Mouse (Mus musculus) lung, postnatal 36 days (tissue): Measurements from ENCODE around the gene Csf2rb.
"Not testable (repeated sequence)": the region's sequence is repeated elsewhere in the genome, so short reads cannot be mapped to it uniquely, and the experiment has no call there.

Source experiments
- DNase-seq: peaks from one replicate; pipeline ENCODE4 v3.0.0; 2022; ENCODE audit warnings: mixed read lengths

Csf2rb gene

GRCm38 (mm10) chr15:78327753-78328341 lies 2.3 kb downstream of the Csf2rb start:
- DNase-seq: not testable (repeated sequence)

DNA sequence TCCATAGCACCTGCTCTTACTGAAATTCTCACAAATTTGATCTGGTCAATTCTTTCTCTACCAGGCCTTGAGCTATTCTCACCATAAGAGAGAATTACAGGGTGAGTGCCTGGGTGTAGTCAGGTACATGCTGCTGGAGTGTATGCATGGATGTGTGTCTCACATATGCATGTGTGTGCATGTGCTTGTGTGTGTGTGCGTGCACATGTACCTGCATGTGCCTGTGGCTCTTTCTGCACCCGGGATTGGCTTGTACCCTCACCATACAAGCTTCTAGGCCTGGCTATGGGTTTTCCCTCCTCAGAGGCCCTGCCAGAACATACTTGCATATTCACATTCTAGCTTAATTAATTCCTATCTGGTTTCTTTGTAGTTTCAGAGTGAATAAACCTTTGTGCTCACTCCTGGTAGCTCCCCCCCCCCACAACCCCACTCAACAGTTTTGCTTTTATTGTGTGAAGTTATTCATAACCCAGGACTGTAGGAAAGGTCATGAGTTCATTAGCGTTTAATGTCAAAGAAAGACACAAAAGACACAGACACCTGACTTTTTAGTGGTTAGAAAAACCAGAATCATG lies 3.1 kb downstream of the Csf2rb start:
- no peak for DNase-seq

GRCm38 (mm10) chr15:78329972-78330371 lies 4.4 kb downstream of the Csf2rb start:
- DNase-seq: not testable (repeated sequence)

GRCm38 (mm10) chr15:78330706-78331105 lies 5.2 kb downstream of the Csf2rb start:
- DNase-seq: no peak

DNA sequence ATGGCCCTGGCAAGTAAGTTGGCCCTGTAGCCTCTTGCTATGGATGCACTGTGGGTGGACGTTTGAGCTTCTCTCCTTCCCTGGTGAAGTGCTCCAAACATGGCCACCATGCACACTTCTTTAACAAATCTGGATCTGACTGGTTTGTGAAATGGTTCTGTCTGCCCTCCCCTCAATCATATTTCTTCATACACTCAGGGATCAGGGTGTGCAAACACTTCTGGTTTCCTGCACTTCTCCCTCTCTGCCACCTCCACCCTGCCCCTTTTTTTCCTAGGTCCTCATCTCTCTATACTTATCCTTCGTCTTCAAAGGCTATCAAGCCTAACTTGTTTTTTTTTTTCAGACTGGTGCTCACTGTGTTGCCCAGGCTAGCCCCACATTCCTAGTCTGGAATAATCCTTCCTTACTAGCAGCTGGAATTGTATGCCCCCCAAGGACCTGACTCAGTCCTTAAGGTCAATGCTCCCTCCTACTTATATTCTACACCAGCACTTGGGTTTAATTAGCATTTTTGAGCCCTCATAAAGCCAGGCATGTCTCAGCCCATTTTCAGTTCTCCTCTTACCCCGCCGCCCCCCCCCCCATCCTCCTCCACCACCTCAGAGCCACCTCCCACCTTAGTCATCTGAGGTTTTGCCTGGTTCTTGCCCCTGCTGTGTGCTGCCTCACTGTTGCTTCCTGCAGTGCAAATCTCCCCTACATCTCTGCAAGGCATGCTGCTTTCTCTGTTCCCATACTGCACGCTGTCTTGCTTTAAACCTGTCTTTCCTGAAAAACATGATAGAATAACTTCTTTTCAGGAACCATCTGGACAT lies 6.2 kb downstream of the Csf2rb start:
- peak; percentile 47 for DNase-seq

GRCm38 (mm10) chr15:78332981-78333380 lies 7.4 kb downstream of the Csf2rb start:
- no peak for DNase-seq

GRCm38 (mm10) chr15:78334380-78334779 lies 8.8 kb downstream of the Csf2rb start:
- no peak for DNase-seq

DNA sequence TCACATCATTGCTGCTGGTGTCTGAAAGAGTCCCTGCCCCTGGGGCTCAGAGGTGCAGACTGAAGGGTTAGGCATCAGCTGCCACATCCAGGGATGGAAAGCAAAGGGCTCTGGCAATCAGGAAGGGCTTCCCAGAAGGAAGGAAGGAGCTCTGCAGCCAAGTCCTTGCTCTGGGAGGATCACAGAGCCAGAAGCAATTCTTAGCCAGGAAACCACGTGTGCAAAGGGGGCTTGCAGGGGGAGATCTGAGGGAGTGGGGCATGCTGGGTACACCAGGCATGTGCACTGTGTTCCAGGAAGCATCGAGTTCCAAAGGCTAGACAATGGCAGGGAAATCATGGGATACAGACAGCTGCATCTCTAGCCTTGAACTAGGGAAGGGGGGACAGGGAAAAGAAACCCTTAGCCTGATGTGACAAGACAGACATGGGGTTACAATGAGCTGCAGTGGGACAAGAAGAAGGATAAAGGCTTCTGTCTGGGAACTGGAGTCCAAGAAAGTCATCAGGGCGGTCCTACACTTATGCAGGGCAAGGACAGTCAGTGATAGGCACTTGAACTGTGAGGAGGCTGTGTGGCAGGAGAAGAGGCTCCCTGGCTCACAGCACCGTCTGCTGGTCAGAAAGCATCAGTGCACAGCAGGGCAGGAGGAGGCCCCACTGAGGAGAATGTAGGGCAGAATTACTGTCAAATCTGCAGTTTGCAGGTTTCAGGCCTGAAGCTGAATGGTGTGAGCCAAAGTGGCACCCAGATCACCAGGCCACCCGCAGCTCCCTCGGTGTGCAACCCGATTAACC lies 14.3 kb downstream of the Csf2rb start:
- DNase-seq: peak; percentile 59

DNA sequence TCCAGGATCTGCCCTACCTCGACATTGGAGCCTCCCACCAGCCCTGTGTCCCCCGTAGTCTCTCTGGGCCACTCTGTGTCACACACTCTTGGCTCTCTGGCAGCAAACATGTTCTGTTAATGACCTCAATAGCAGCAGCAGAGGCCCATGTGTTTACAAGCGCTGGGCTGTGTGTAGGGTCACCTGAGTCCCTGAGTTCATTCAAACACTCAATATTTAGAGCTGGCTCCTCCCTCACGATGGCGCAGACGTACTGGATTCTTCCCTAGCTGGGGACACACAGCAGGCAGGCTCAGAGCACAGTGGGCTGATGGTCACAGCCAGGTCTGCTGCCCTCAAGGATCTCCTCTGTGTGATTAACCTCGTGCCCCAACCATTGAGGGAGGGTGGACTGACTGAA lies 15.4 kb downstream of the Csf2rb start:
- not testable (repeated sequence) for DNase-seq

GRCm38 (mm10) chr15:78343683-78344082 lies 18.1 kb downstream of the Csf2rb start:
- DNase-seq: no peak

GRCm38 (mm10) chr15:78344567-78344966 lies 19.0 kb downstream of the Csf2rb start:
- DNase-seq: no peak

DNA sequence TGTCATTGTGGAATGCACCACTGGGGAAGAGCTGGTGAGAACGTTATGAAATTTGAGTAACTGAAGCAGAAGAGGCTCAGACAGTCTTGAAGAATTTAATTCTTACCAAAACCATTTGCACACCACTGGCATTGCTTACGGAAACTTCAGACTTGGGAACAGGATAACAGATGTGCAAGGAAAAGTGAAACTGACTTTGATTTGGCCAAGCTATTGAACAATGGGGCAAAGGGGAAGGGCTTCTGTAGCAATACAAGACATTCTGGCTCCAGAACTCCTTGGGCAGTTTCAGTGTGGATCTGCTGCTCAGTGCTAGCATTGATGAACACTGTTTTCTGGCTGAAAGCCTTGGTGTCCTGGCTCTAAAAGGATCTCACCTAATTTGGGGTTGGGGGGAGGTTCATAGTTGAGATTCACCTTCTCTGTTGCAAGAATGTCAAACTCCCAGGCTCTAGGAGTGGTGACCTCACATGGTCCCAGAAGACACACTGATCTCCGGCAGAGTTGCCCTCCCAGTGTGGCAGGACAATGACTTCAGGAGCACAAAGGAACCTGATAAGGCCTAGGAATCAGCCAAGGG lies 26.1 kb downstream of the Csf2rb start:
- DNase-seq: peak; percentile 39

DNA sequence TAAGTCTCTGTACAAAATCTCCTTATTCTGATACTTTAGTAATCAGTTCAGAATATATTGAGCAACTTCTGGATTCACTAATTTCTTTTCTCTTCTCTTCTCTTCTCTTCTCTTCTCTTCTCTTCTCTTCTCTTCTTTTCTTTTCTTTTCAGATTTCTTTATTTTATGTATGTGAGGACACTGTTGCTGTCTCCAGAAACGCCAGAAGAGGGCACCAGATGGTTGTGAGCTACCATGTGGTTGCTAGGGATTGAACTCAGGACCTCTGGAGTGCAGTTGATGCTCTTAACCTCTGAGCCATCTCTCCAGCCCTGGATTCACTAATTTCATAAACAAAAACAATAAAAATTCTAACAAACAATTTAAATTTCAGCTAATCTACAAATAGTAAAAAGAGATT lies 29.4 kb downstream of the Csf2rb start:
- peak; percentile 84 for DNase-seq

GRCm38 (mm10) chr15:78355548-78355947 lies 30.0 kb downstream of the Csf2rb start:
- peak; percentile 28 for DNase-seq

DNA sequence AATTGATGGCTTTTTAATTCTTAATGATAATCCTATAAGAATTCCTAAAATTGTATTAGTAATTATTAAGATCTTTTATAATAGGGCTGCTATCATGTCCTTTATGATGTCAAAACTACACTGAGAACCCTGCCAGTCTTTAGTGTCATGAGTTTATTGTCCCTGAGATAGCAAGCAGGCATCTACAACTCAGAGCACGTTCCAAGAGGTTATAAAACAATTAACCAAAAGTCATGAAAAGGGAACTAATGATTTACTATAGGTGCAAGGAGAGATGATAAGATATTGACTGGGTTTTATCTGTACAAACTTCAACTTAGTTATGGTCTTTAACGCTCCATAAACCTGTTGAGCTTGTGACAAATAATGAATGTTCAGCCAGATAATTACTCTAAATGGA lies 40.4 kb downstream of the Csf2rb start:
- DNase-seq: no peak

DNA sequence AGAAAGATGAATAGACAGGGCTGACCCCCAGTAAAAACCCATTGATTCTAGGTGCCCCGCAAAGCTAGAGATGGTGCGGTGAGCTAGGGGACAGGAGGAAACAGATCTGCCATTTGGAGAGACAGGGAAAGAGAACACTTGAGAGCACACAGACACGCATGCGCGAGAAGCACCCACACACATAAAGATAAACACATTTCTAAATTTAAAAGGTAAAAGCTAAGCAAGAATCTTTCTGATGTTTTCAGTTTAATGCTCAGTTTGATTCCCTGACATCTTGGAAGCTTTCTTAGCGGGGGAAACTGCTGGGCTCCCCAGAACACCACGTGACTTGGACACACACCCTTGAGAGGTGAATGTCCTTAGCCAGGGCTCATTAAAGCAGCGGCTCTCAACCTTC lies 41.3 kb downstream of the Csf2rb start:
- no peak for DNase-seq

DNA sequence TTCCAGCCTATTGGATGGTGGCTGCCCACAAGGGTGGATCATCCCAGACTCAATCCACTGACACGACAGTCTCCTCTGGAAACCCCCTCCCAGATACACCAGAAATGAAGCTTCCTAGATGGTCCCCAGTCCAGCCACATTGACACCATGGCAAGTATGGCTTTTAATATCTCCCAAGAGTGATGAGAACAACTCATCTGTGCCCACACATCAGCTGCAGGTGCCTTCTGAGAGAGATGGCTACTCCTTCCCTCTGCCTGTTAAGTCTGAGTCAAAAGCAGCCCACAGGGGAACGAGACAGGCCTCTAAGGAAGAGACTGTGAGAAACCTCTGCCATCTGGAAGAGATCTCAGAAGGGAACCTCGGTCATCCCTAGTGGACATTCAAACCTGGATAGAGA lies 42.3 kb downstream of the Csf2rb start:
- DNase-seq: no peak

- peak; percentile 76 for DNase-seq
These were observed 43.4 kb downstream of the Csf2rb start for GRCm38 (mm10) chr15:78368926-78369346.

DNA sequence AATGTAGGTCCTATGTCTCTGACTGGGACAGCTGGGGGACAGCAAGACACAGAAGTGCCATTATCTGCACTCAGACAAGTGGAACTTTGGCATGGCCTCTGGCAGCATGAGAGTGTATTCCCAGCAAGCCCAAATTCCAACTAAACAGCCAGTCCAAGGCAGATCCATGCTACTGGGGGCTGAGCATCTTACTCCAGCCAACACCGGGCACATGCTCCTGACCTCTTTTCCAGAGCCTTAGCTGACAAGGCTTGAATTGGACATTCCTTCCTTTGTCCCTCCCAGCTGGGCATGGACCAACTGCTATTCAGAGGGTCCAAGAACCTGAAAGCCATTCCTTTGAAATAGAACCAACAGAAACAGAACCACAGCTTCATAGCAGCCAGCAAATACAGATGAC lies 44.1 kb downstream of the Csf2rb start:
- DNase-seq: no peak

DNA sequence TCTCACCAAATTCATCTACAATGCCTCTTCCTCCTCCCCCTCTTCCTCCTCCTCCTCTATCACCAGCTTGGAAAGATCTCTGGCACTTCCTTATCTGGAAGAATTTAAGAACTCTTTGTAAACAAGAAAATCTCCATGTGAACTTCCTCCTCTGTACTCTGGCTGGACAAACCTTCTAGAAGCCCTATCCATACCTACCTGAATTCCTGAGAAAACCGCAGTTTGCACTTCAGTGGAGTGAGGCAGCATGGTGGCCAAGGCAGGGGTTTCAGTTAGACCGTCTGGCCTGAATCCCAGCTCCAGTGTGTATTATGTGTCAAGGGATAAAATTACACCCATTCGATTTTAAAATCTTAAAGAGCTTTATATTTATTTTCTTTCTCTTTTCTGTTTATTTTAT lies 47.2 kb downstream of the Csf2rb start:
- DNase-seq: peak; percentile 81

- DNase-seq: peak; percentile 60
These were observed 48.7 kb downstream of the Csf2rb start for GRCm38 (mm10) chr15:78374204-78374603.

DNA sequence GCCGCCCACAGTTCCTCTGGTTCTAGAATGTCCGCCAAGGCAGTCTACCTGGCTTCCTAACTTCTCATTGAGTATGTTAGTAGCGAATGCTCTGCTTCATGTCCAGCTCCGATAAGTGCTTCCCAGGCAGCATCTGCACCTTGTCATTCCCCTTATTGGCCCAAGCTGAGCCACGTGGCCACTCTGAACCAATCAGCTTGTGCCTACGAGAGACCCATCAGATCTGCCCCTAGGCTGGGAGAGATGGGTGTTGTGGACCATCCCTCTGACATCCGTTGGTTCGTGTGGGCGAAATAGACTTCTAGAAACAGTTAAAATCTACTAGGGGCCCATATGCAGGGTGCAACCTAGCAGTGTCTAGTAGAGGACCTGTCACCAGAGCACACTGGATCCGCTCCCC lies 52.3 kb downstream of the Csf2rb start:
- DNase-seq: no peak

DNA sequence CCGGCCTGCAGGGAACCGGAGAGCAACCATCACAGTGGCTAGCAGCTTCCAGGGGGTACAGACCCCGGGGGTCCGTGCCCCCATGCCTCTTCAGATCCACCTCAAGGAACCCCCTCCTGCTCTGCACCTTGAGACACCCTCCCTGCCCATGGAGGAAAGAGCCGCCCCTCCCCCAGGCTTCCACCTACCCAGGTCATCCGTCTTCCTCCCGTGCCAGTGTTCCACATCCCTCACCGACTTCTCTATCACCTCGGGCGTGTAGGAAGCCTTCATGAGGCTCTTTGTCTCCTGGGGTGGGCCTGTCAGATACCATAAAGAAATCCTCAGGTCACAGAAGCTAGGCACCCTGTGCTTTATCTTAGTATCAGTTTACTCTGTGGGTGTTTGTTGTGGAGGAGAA lies 53.0 kb downstream of the Csf2rb start:
- no peak for DNase-seq
